Mouse (Mus musculus) erythroblast, adult 5-6 weeks (primary cell): Measurements from ENCODE around the gene G0s2. TPM values are rescaled to one million over a fixed set of nuclear protein-coding genes. Genes with fewer than 3 reads are reported as not detected.

Source experiments
- ATAC-seq: replicated peaks from 2 replicates; pipeline ENCODE4 v1.8.0; 2016; ENCODE audit warnings: moderate number of reproducible peaks, mild to moderate bottlenecking, moderate TSS enrichment, inconsistent platforms; ENCODE audit not compliant: poor library complexity, low FRiP score, severe bottlenecking
- total RNA-seq, 2 experiments: library from RNA; stranded (forward) in 1 of 2; stranded (reverse) in 1 of 2; fragments of 150-400 nt in 1 of 2; fragments of 200-764, 138-1000 nt in 1 of 2; gene quantifications; 2 replicates each; pipeline versions ENCODE4 v1.2.3 to v1.2.4; 2015 to 2017; ENCODE audit warnings: low replicate concordance in 2 of 2

Gene G0s2
- total RNA-seq (2015; ENCODE audit: low replicate concordance): 13.3 and 13.4 TPM in 2 replicates
- 15.5 and 16.6 TPM in 2 replicates for total RNA-seq (2017; ENCODE audit: low replicate concordance)

DNA sequence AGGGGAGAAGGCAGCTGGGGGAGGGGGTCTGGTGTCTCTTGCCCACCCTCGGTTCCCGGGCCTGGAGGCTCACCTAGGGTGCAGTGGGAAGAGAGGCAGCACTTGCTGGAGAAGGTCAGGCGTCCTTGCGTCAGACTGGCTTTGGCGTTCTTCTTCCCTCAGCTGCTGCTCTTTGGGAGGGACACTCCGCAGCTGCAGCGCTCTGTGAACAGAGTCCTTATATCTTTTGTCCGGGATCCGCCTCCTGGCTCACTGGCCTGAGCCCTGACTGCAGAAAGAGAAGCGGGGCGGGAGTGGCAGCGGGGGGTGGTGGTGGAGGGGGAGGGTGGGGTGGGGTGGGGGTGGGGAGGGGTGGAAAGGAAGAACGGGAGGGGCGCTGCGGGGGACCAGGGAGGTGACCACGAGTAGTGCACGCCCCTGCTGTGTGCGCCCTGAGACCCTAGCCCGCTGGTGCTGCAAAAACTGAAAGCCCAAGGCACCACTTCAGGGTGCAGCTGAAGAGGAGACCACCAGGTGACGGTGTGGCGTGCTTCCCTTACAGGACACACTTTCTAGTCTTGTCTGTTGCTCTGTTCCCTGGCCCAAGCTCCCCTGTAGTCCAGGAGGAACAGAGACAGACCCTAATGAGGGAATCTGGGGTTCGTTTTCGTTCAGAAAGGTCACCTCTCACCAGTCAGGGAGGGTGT is at the start of gene G0s2:
Gene G0s2, minus strand, starts transcription at position 302 of the 686 bp plus-strand sequence.
- ATAC-seq: no peak

DNA sequence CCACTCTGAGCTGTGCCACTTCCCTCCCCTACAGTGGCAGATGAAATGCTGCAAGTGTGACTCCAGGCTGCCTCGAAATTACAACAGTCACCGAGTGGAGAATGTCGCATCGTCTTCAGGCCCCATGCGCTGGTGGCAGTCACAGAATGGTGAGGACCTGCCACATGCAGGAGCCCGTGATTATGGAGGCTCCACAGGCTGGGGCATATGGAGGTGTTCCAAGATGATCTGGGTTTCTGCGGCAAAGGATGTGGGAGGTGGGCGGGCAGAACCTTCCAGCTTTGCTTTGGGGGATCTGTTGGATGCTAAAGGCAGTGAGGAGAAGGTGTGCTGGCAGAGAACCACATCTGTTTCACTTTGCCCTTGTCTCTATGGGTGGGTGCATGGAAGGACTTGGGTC is 47.4 kb upstream of the G0s2 start:
- no peak for ATAC-seq

DNA sequence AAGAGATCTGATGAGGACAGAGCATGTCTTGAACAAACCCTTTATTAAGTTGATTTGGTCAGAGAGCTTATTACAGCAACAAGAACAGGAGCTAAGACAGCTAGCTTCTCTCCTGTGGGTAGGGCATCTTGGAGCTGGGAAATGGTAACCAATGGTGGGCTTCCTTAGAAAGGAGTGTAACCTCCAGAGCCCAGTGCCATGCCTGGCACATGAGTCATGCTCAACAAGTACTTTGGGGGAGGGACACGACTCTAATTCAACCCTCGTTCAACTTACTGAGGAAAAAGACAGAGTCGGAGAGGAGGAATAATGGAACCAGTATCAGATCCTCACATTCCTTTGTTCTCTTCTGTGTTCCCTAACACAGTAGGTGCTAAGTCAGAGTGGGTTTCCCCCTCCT is 46.7 kb upstream of the G0s2 start:
- ATAC-seq: no peak

DNA sequence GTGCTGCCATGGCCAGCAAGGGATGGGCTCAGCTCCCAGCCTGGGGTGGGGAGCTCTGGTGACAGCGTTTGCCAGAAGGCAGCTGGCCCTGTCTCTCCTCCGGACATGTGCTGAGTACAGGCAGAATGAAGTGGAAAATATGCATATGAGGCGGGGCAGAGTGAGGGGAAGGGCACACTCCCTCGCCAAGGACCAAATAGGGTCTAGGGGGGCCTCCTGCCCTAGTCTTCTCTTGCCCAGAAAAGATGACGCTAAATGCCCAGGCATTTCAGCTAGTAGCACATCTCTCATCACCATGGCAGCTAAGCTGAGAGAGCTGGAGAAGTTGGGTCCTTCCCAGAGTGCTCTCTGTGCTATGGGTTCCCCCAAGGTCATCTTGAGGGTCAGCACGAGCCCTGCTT is 44.1 kb upstream of the G0s2 start:
- ATAC-seq: no peak

DNA sequence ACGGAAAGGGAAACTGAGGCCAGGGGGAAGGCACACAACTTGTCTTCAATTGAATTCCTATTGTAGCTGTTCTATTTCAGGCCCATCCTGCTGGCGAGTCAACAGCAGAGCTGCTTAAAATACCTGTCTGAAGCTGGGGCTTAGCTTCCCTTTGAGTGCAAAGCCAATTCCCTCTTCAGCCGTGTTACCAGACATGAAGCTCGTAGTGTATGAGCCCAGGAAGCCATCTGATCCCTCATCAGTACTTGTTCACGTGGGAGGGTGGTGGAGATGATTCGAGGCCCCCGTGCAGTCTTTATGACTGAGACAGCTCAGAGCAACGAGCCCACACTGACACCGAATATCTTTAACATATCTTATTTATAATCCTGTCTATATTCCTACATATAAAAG is 43.3 kb upstream of the G0s2 start:
- ATAC-seq: no peak

DNA sequence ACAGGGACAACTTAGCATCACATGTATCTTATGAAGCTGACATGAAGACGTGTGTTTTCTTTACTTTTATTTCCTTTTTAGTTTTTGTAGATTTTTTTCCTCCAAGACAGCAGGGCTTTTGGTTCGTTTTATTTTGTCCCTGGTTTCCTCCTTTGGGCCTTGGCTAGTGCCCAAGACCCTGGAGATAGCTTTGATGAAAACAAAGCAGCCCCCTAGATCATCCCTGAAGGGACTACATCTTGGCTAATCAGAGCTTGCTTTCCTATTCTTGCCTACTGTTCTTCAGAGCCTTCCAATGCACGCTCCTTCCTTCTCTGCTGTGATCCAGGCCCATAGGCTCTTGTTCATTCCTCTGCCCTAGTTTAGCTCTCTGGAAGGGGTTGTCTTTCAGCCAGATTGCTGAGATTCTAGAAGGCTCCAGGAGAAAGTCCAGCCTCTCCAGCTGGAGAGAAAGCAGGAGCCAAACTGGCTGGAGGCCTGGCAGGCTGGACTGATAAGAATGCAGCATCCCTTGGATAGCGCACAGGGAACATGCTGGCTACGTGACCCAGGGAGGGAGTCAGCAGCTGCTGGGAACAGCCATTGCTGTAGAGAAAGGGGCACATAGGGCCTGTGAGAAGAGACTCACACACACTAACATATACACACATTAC is 42.8 kb upstream of the G0s2 start:
- no peak for ATAC-seq

DNA sequence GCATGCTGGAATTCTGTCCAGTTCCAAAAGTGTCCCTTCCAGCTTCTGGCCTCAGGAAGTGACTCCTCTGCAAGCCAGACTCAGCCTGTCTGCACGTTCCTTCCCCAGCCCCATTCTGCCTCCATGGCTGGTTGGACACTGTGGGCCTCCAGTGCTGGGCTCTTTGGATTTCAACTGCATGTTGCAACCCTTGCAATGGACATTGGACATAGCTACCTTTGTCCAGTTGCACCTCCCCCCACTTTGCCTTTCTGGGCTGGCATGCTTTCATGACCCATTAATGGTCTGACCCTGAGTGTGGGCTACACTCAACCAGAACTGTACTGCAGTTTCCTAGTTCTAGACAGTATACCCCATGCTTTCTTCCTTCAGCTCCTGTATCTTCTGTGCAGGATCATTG is 38.6 kb upstream of the G0s2 start:
- no peak for ATAC-seq

DNA sequence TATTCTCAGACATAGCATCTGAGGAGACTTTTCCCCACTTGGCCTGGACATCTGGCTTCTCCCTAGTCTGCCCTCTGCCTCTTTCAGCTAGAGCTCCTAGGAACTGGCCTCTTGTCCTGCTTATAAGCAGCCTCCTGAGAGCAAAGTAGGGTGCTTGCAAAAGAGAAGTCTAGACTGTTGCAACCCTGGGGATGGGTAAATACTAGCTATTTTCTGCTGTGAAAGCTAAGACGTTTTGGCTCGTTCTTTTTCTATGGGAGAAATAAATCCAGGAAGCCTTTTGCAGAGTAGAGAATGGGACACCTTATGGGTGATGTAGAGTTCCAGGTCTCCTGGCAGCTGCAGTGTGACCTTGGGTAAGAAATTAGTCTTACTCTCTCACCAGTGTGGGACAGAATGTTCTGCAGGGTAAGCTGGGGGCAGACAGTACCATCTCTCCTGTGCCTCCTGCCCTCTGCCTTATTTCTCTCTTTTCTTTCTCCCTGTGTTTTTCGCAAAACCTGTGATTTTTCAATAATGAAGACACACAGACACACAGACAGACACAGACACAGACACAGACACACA is 37.6 kb upstream of the G0s2 start:
- no peak for ATAC-seq

DNA sequence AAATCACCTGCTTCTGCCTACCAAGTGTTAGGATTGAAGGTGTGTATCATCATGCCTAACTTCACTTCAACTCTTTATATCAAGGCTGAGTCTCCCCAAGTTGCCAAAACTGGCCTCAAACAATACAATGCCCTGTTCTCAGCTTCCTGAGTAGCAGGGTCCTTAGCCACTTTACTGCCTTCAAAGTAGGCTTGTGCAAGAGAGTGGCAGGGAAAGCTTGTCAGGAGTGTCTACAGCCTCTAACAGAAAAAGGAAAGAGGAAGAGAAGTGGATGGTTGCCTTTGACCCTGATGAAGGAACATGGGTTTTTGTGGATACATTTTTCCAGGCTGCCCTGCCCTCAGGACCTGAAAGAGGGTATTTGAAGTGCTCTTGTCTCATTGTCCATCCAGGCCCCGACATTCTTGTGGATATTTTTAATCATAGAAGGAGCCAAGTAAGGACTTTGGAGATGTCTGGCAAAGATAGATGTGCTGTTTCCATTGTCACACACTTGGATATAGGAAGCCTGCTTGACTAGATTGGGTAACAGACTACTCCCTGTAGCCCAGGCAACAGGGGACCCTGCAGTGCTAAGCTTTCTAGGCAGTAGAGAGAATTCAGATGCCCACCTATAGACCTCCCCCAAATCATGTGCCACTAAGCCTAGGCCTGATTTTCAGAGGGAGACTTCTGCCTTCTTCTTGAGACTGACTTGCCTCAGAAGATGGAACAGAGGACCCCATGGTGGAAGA is 36.9 kb upstream of the G0s2 start:
- ATAC-seq: no peak

DNA sequence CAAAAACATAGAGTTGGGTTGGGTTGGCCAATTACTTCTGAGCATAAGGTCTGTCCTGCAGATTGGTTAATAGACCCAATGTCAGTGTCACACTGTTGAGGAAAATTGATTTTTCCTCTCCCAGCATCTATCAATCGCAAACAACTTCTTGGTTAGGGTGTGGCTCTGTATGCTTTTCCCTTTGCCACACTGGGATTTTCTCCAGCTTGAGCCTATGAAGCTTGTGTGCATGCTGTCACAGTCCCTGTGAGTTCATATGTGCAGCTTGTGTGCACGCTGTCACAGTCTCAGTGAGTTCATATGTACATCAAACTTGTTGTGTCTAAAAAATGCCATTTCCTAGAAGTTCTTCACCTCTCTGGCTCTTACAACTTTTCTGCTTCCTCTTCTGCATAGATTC is 33.8 kb upstream of the G0s2 start:
- ATAC-seq: no peak

DNA sequence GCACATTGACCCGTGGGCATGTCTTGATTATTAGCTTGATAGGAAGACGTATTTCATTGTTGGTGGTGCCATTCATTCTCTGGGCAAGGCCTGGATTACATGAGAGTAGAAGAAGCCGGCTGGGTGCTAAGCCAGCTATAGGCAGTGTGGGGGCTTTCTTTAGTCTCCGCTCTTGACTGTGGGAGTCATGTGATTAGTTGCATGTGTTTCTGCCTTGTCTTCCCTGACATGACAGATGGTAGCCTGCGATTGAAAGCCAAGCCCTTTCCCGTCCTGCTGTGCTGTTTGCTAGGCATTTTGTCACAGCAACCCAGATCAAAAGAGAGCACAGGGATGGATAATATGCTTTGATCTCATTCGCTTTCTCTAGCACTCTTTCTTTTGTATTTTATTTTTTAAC is 32.4 kb upstream of the G0s2 start:
- no peak for ATAC-seq

DNA sequence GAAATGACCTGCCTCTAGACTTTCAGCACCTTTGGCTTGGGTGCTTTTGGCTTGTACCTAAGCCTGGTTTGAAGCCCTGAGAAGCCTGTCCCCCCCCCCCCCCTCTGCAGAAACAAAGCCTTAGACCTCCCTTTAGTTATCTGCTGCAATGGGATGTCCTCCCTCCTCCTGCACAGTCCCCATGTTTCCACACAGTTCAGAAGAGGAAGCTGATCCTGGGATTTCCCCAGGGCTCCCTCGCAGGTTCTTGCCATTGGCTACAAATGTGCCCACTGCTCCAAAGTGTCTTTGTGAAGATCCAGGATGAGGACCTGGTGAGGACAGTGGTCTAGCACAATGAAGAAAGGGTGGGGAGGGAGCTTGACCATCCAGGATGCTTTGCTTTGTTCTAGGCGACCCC is 30.1 kb upstream of the G0s2 start:
- ATAC-seq: no peak

DNA sequence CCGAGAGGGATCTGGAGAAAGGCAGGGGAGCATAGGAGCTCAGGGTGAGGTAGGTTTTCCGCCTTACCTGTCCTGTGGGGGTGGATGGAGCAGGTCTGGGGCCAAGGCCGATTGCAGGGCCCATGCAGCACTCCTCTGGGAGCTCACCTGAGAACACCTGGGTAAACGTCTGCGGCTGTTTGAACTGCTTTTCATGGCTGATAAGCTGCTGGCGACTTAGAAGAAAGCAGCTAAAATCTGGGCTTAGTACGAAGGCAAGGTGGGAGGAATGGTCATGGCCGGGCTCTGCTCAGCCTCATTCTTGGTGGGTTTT is 29.0 kb upstream of the G0s2 start:
- no peak for ATAC-seq

DNA sequence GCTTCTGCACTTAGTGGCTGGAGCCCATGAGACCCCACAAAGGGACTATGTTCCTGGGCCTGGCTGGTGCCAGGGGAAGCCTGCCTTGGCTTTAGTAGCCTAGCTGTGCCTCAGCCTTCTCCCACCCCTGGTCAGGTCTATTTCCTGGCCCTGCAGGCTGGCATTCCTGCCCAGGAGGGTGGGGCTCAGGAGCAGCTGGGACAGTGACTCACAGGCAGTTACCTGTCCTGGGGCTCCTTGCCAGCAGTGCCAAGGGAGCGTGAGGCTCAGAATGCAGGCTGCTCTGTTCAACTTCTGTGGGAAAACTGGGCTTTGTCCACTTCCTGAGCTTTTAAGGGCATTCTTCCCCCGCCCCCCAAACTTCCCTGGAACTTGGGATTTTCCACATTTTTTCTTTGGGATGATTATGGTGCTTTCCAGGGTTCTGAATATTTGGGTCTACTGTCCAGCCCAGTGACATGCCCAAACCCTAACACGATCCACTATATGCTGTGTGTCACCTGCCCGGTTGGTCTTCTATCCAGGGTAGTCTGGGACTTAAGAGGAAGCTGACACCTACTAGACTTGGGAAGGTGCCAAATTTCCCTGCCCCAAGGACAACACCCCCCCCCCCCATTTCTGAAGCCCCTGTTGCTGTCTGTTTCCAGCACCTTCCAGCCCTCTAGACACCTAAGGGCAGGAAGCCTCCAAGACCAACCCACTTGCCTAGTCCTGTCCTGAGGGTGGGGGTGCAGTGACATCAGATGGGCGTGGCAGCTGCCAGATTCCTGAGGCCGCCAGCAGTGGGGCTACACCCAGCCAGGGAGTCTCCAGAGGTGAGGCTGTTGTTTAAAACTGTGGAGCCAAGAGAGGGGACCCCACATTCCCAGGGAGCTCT is 28.4 kb upstream of the G0s2 start:
- ATAC-seq: no peak

DNA sequence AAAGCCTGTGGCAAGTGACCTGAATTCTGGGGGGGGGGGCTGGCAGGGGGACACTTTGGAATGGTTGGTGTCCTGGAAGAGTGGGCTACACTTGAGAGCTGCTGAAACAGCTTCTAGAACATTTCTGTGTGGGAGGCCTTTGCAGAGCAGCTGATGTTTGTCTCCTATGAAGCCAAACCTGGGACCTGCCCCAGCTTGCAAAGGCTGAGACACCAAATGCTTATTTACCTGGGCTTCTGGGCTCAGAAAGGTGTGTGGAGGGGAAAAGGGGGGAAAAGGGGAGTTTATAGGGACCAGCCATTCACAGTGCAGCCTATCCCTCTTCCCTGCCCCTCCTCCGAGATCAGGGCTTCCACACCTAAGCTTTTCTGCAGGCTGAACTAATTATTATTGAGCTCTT is 27.0 kb upstream of the G0s2 start:
- ATAC-seq: no peak

DNA sequence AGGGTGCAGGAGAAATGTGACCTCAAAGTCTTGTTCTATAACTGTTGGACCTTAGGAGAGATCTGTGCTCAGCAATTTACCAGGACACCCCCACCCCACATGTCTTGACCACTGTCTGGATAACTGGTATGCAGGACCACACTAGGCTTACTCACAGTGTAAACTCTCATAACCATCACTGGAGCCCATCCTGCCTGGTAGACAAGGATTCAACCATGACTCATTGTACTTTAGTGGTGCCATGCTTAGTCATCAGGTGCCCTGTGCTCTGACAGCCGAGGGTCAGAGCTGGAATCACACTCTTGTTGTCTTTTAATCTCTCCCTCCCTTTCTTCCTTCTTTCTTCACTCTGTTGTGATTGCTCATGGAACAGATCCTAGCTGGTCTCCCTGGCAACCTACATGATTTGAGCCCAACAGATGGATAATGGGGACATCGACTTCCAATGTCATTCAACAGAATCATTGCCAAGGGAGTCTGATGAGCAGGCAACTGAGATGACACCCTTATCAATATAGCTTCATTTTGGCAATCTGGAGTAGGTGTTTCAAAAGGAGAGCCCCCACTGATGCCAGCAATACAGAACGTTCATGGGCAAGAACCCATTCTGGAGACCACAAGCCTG is 25.2 kb upstream of the G0s2 start:
- ATAC-seq: no peak

DNA sequence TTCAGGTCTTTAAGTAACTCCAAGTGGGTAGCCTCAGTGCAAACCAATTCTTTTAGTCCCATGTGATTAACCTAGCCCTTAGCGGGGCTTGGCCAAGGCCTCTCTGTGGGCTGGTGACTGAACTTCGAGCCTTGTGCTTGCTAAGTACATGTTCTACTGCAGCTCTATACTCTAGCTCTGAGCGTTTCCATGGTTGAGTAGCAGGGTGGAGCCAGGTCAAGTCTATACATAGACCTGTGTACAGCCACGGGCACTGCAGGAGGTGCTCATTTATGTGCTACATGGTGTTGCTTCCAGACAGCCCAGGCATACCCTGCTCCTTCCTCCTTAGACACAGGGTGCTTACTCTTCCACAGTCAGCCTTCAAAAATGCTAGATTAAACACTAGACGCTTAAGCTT is 22.9 kb upstream of the G0s2 start:
- no peak for ATAC-seq

DNA sequence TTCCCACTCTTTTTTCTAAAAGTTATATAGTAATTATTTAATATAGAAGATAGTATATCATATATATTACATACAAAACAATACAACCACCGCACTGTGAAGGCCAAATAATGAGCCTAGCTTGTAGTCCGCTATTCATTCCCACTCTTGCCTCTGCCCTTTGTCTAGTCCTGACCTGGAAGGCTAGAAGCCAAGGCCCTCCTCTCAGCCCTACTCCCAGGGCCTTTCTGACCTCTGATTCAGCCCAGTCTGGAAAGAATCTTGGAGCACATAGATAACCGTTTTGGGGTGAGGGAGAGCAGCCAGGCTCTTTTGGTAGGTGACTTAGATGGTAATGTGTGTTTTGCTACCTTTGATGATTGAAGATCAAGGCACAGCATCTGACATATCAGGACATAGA is 20.9 kb upstream of the G0s2 start:
- ATAC-seq: no peak

DNA sequence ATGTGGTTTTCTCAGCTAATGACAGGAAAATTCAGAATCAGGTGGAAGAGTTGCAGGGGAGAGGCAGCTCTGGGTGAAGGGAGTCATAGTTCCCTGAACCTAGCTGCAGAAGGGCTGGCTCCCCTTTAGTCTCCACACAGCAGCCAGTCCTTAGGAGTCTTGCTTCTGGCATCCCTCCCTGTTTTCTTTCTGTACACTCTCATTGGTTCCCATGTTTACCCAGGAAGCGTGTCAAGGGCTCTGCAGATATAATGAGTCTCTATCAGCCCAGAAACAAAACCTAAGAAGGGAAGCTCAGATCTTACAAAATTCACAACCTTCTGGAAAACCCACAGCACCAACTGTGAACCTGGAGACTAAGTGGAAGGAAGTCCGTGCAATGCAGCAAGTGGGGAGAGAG is 20.0 kb upstream of the G0s2 start:
- ATAC-seq: no peak

DNA sequence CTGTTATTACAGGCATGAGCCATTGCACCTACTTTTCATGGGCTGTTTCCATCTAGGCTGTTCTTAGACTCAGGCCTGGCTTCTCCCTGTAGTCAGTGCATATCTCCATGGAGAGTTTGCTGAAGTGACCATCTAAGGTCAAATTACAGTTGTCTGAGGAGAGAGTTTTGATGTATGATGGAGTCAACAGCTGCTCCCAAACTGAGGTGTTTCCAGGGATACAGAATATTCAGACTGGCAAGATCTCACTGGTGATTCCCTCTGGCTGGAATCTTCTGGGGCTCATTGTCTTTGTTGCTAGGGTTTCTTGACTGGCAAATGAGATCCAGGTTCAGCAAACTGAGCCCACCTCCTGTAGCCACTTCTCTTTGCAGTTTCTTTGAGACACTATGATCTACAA is 17.7 kb upstream of the G0s2 start:
- ATAC-seq: no peak
